Mouse (Mus musculus) midbrain, embryonic 10.5 days (tissue): ENCODE measurements around the gene Zc2hc1c. TPM values are rescaled to one million over a fixed set of nuclear protein-coding genes. Genes with fewer than 3 reads are reported as not detected.

Experiments used
- DNase-seq: peaks from one replicate; pipeline ENCODE4 v3.0.0-alpha.2; 2017; ENCODE audit warnings: low spot score
- H3K27ac ChIP-seq: fragments of 300-500 bp; sonication (generic); replicated peaks from 2 replicates; pipeline ENCODE4 v1.5.1; 2016; ENCODE audit warnings: mild to moderate bottlenecking
- H3K27me3 ChIP-seq: fragments of 300-500 bp; sonication (generic); 2 replicates; pipeline ENCODE4 v1.6.1; 2016; ENCODE audit warnings: low read depth, mild to moderate bottlenecking; ENCODE audit not compliant: poor library complexity, severe bottlenecking
- H3K36me3 ChIP-seq: fragments of 300-500 bp; sonication (generic); 2 replicates; pipeline ENCODE4 v1.6.1; 2016; ENCODE audit warnings: mild to moderate bottlenecking, moderate library complexity
- H3K4me1 ChIP-seq: fragments of 300-500 bp; sonication (generic); 2 replicates; pipeline ENCODE4 v1.6.1; 2016
- H3K4me3 ChIP-seq: fragments of 300-500 bp; sonication (generic); 2 replicates; pipeline ENCODE4 v1.5.1; 2016; ENCODE audit warnings: mild to moderate bottlenecking, moderate library complexity
- H3K9me3 ChIP-seq: fragments of 300-500 bp; sonication (generic); replicated peaks from 2 replicates; pipeline ENCODE4 v1.6.1; 2016; ENCODE audit warnings: mild to moderate bottlenecking
- WGBS: fragments of 180-500 bp; shearing (Covaris S2); methylation state at CpG from one replicate; pipeline ENCODE4 v1.1.7; 2016; 5-methylcytosine and 5-hydroxymethylcytosine counted together
- polyA plus RNA-seq: library from polyadenylated mRNA; unstranded; fragments of >200 nt; fragmentation: Nextera tagmentation; extraction: Ambion mirVana; gene quantifications from 2 replicates; pipeline ENCODE4 v1.2.1, GENCODE M21; 2016

The Zc2hc1c gene
- polyA plus RNA-seq, 1 experiment from 2014 or later, result 1.5 TPM

- no peaks in the 10 kb centered on the region for H3K9me3 ChIP-seq
- no peak overlapping the region for H3K27ac ChIP-seq
- H3K4me1 ChIP-seq, result no peaks in the 10 kb centered on the region
- no peaks in the 10 kb centered on the region for H3K27me3 ChIP-seq
- 56% methylated on average over 16 of the region's 16 CpGs for WGBS
- H3K4me3 ChIP-seq, result no peak overlapping the region
- peaks cover 100% of the 10 kb centered on the region for H3K36me3 ChIP-seq
- DNase-seq, result peak; percentile 81
Measured at GRCm38 (mm10) chr12:85305247-85305892, 17.0 kb downstream of the Zc2hc1c start.

GRCm38 (mm10) chr12:85308651-85309050 lies 20.3 kb downstream of the Zc2hc1c start:
- Histone ChIP-seq H3K36me3 (peaks cover 100% of the 10 kb centered on the region), H3K4me1 (no peaks in the 10 kb centered on the region), H3K9me3 (no peaks in the 10 kb centered on the region), H3K27ac (no peak overlapping the region), H3K4me3 (no peak overlapping the region), H3K27me3 (no peaks in the 10 kb centered on the region)
- DNase-seq, result no peak
- 87% methylated on average over 3 of the region's 3 CpGs for WGBS

GRCm38 (mm10) chr12:85330153-85330552 lies 41.8 kb downstream of the Zc2hc1c start:
- no peak overlapping the region for H3K4me3 ChIP-seq
- no peaks in the 10 kb centered on the region for H3K9me3 ChIP-seq
- WGBS, result 95% methylated on average over 7 of the region's 7 CpGs
- H3K27me3 ChIP-seq, result no peaks in the 10 kb centered on the region
- H3K27ac ChIP-seq, result no peak overlapping the region
- H3K4me1 ChIP-seq, result no peaks in the 10 kb centered on the region
- no peak for DNase-seq
- H3K36me3 ChIP-seq, result peaks cover 92% of the 10 kb centered on the region

- 89% methylated on average over 6 of the region's 6 CpGs for WGBS
- no peak for DNase-seq
- Histone ChIP-seq H3K4me1 (peaks cover 23% of the 10 kb centered on the region), H3K9me3 (no peaks in the 10 kb centered on the region), H3K4me3 (peak overlapping the region; percentile 99), H3K27me3 (no peaks in the 10 kb centered on the region), H3K27ac (no peak overlapping the region), H3K36me3 (peaks cover 48% of the 10 kb centered on the region)
Measured at GRCm38 (mm10) chr12:85337567-85338311, 49.3 kb downstream of the Zc2hc1c start.

GRCm38 (mm10) chr12:85338815-85339214 lies 50.4 kb downstream of the Zc2hc1c start:
- under 1% methylated on average over 42 of the region's 42 CpGs for WGBS
- no peak for DNase-seq
- Histone ChIP-seq H3K4me1 (peaks cover 23% of the 10 kb centered on the region), H3K27me3 (no peaks in the 10 kb centered on the region), H3K36me3 (peaks cover 45% of the 10 kb centered on the region), H3K27ac (peak overlapping the region; percentile 97), H3K4me3 (peak overlapping the region; percentile 99), H3K9me3 (no peaks in the 10 kb centered on the region)

GRCm38 (mm10) chr12:85339243-85339729 lies 50.9 kb downstream of the Zc2hc1c start, which contains the start of gene Nek9:
TSS of gene Nek9 (minus strand) at chr12:85339362.
- under 1% methylated on average over 36 of the region's 36 CpGs for WGBS
- Histone ChIP-seq H3K27me3 (no peaks in the 10 kb centered on the region), H3K4me3 (peak within 1 kb of the TSS; percentile 99), H3K36me3 (peaks cover 45% of the 10 kb centered on the region), H3K9me3 (no peaks in the 10 kb centered on the region), H3K27ac (peak within 1 kb of the TSS; percentile 97), H3K4me1 (peaks cover 23% of the 10 kb centered on the region)
- DNase-seq, result peak; percentile 96

- Histone ChIP-seq H3K4me1 (peaks cover 23% of the 10 kb centered on the region), H3K36me3 (peaks cover 45% of the 10 kb centered on the region), H3K27ac (no peak overlapping the region), H3K9me3 (no peaks in the 10 kb centered on the region), H3K27me3 (no peaks in the 10 kb centered on the region), H3K4me3 (peak overlapping the region; percentile 99)
- WGBS, result 56% methylated on average over 4 of the region's 4 CpGs
- no peak for DNase-seq
Measured at GRCm38 (mm10) chr12:85339947-85340346, 51.6 kb downstream of the Zc2hc1c start.

- Histone ChIP-seq H3K4me3 (no peak overlapping the region), H3K9me3 (no peaks in the 10 kb centered on the region), H3K4me1 (peaks cover 23% of the 10 kb centered on the region), H3K36me3 (peaks cover 38% of the 10 kb centered on the region), H3K27me3 (no peaks in the 10 kb centered on the region), H3K27ac (0 out of 2 replicates have a peak overlapping the region, but pooled peaks have one; percentile 35)
- no peak for DNase-seq
- WGBS, result 79% methylated on average over 1 of the region's 1 CpGs
Measured at GRCm38 (mm10) chr12:85341131-85341530, 52.7 kb downstream of the Zc2hc1c start.

GRCm38 (mm10) chr12:85342310-85342709 lies 53.9 kb downstream of the Zc2hc1c start:
- 80% methylated on average over 4 of the region's 4 CpGs for WGBS

GRCm38 (mm10) chr12:85344252-85344651 lies 55.9 kb downstream of the Zc2hc1c start:
- Histone ChIP-seq H3K27me3 (no peaks in the 10 kb centered on the region), H3K9me3 (no peaks in the 10 kb centered on the region), H3K4me3 (no peak overlapping the region), H3K4me1 (peaks cover 10% of the 10 kb centered on the region), H3K36me3 (peaks cover 49% of the 10 kb centered on the region), H3K27ac (no peak overlapping the region)
- 85% methylated on average over 7 of the region's 7 CpGs for WGBS
- DNase-seq, result no peak

More at GRCm38 (mm10) chr12:85342310-85342709, 53.9 kb downstream of the Zc2hc1c start:
- no peak for DNase-seq
- Histone ChIP-seq H3K27ac (no peak overlapping the region), H3K4me1 (peaks cover 23% of the 10 kb centered on the region), H3K4me3 (no peak overlapping the region), H3K27me3 (no peaks in the 10 kb centered on the region), H3K36me3 (peaks cover 32% of the 10 kb centered on the region), H3K9me3 (no peaks in the 10 kb centered on the region)

- peaks cover 58% of the 10 kb centered on the region for H3K36me3 ChIP-seq
- 93% methylated on average over 6 of the region's 6 CpGs for WGBS
Measured at GRCm38 (mm10) chr12:85345559-85345958, 57.2 kb downstream of the Zc2hc1c start.

GRCm38 (mm10) chr12:85346374-85346773 lies 58.0 kb downstream of the Zc2hc1c start:
- peaks cover 64% of the 10 kb centered on the region for H3K36me3 ChIP-seq

More at GRCm38 (mm10) chr12:85345559-85345958, 57.2 kb downstream of the Zc2hc1c start:
- H3K27me3 ChIP-seq, result no peaks in the 10 kb centered on the region
- no peak overlapping the region for H3K4me3 ChIP-seq
- no peaks in the 10 kb centered on the region for H3K4me1 ChIP-seq
- no peak for DNase-seq
- no peaks in the 10 kb centered on the region for H3K9me3 ChIP-seq
- no peak overlapping the region for H3K27ac ChIP-seq

GRCm38 (mm10) chr12:85347196-85347595 lies 58.8 kb downstream of the Zc2hc1c start:
- Histone ChIP-seq H3K4me1 (peaks cover 3% of the 10 kb centered on the region; the same call in 1 of the 2 replicates), H3K27ac (no peak overlapping the region), H3K9me3 (no peaks in the 10 kb centered on the region), H3K27me3 (no peaks in the 10 kb centered on the region), H3K4me3 (no peak overlapping the region), H3K36me3 (peaks cover 65% of the 10 kb centered on the region)
- DNase-seq, result no peak
- 83% methylated on average over 3 of the region's 3 CpGs for WGBS

More at GRCm38 (mm10) chr12:85346374-85346773, 58.0 kb downstream of the Zc2hc1c start:
- DNase-seq, result peak; percentile 28
- no peaks in the 10 kb centered on the region for H3K27me3 ChIP-seq
- no peak overlapping the region for H3K27ac ChIP-seq
- peaks cover 3% of the 10 kb centered on the region; the same call in 1 of the 2 replicates for H3K4me1 ChIP-seq
- 71% methylated on average over 3 of the region's 3 CpGs for WGBS
- H3K4me3 ChIP-seq, result no peak overlapping the region
- H3K9me3 ChIP-seq, result no peaks in the 10 kb centered on the region
